Mouse (Mus musculus) hematopoietic multipotent progenitor cell, adult 10-12 weeks (in vitro differentiated cells): Measurements from ENCODE around the gene Actg2. TPM values are rescaled to one million over a fixed set of nuclear protein-coding genes. Genes with fewer than 3 reads are reported as not detected.

ENCODE experiments used
- polyA plus RNA-seq: library from polyadenylated mRNA; stranded (reverse); fragments of >175 nt; gene quantifications from 2 replicates; pipeline ENCODE4 v1.2.3, GENCODE M21; 2012; ENCODE audit warnings: low replicate concordance

The Actg2 gene
- polyA plus RNA-seq = 0.36 TPM in 1 of 2 replicates, not detected in the other

GRCm38 (mm10) chr6:83536028-83536794 lies at the start of gene Actg2:
Gene Actg2 (minus strand): TSS chr6:83536265.

GRCm38 (mm10) chr6:83572671-83573070 lies 36.6 kb upstream of the Actg2 start, which contains the start of gene Stambp:
Gene Stambp (minus strand): TSS chr6:83572729.

GRCm38 (mm10) chr6:83506258-83507167 lies 29.6 kb downstream of the Actg2 start, which contains the start of gene Dguok:
Gene Dguok (minus strand): TSS chr6:83506969.

Other genes with a start within 250 kb of the Actg2 start
- 6.2 and 9.7 TPM in 2 replicates for gene Mthfd2, start 210.4 kb downstream of the Actg2 start, polyA plus RNA-seq
- 146 and 421 TPM in 2 replicates for gene Mob1a, start 210.2 kb downstream of the Actg2 start, polyA plus RNA-seq
- gene Bola3, start 187.1 kb downstream of the Actg2 start, polyA plus RNA-seq = 22.9 and 30.3 TPM in 2 replicates
- gene Tet3, start 77.2 kb downstream of the Actg2 start, polyA plus RNA-seq = 57.5 and 120 TPM in 2 replicates
- 35.0 and 38.2 TPM in 2 replicates for gene Dguok, start 29.3 kb downstream of the Actg2 start, polyA plus RNA-seq
- gene Stambp, start 36.5 kb upstream of the Actg2 start, polyA plus RNA-seq = 1.6 and 1.9 TPM in 2 replicates
- gene Clec4f, start 119.9 kb upstream of the Actg2 start, polyA plus RNA-seq = not detected in 2 replicates
- gene Cd207, start 141.6 kb upstream of the Actg2 start, polyA plus RNA-seq = 0.26 and 0.37 TPM in 2 replicates
- 0.19 and 1.1 TPM in 2 replicates for gene Vax2, start 175.0 kb upstream of the Actg2 start, polyA plus RNA-seq
- gene Atp6v1b1, start 206.7 kb upstream of the Actg2 start, polyA plus RNA-seq = not detected in 2 replicates
- gene Ankrd53, start 226.4 kb upstream of the Actg2 start, polyA plus RNA-seq = not detected in 2 replicates
- gene Tex261, start 239.5 kb upstream of the Actg2 start, polyA plus RNA-seq = 32.4 and 46.9 TPM in 2 replicates